Mouse (Mus musculus): Measurements from ENCODE around the gene Lmf1.

The Lmf1 gene

GRCm38 (mm10) chr17:25568206-25568605, 10.7 kb upstream of the Lmf1 start:
- no peak for DNase-seq (ENCODE audit: low read depth)

- no peak for DNase-seq (ENCODE audit: low read depth)
Measured at GRCm38 (mm10) chr17:25568880-25569279, 10.0 kb upstream of the Lmf1 start.

GRCm38 (mm10) chr17:25569833-25570647, 8.8 kb upstream of the Lmf1 start:
- peak; percentile 40 for DNase-seq (ENCODE audit: low read depth)

GRCm38 (mm10) chr17:25570648-25571452, 8.0 kb upstream of the Lmf1 start, which contains the start of gene Sox8:
Sox8 (minus strand) TSS chr17:25570686.
- DNase-seq (ENCODE audit: low read depth) = peak; percentile 73

DNA sequence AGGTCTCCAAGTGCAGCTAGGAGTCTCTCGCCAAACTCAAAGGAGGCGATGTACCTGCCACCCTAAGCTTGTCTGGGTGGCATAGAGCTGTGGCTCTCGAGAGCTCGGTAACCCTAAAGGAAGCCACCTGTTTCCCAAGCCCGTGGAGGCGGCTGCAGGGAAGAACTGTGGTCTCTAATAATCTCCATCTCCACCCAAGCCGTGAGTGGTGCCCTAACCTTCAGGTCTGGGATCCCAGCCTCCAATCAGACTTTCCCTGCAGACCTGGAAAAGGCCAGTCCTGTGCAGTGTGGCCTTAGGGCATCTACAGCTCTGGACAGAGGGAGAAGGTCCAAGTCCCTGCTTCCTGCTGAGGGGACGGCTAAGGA, 7.4 kb upstream of the Lmf1 start:
- peak; percentile 33 for DNase-seq (ENCODE audit: low read depth)

DNA sequence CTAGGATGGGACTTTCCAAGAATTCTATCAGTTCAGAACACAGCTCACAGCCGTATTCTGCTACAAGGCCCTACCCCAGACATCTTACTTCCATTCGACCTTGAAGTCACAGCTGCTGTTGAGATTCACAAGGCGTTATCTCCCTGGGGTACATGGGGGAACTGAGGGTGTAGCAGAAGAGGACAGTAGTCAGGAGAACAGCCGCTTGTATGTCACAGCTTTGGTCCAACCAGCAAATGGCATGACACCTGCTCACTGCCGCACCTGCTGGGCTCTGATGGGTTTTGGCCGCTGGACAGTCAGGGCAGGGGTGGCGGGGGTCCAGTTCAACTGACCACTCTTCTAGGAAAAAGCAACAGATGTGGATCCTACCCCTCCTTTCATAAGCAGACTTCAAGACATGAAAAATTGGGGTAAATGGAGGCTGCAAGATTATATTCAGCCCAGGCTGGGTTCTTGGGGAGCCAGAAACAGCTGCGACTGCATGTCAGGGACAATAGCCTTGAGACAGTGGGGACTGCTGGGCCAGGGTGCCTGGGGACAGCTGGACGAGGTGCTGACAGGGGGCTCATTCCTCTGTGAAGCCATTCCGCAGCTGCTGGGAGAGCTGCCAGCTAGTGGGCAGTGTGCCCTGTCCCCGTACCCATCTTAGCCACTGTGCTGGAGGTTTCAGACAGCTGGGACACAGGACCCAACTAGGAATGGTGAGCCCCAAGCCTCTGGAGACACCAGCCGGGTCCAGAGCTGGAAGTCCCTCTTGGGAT, 3.5 kb upstream of the Lmf1 start:
- DNase-seq (ENCODE audit: low read depth) = no peak

GRCm38 (mm10) chr17:25576034-25576433, 2.9 kb upstream of the Lmf1 start:
- DNase-seq (ENCODE audit: low read depth) = no peak

GRCm38 (mm10) chr17:25577263-25577662, 1.6 kb upstream of the Lmf1 start:
- DNase-seq (ENCODE audit: low read depth) = no peak

DNA sequence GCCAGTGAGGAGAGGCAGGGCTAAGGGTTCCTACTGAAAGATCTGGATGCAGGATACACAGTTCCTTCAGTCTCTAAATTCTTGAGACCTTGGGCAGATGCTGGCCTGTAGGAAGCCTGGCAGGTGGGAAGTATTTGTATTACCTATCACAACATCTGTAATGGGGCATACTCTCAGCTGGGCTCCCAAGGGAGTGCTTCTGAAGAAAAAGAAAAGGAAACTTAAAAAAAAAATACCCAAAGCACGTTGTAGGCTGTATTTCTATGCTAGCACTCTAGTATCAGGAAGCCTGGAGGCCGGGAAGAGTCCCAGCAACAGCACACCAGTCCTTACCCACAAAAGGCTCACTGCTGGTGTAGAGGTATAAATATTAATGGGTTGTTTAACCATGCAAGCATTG, 1.2 kb upstream of the Lmf1 start:
- no peak for DNase-seq (ENCODE audit: low read depth)

- no peak for DNase-seq (ENCODE audit: low read depth)
Measured at GRCm38 (mm10) chr17:25579332-25580047, 605 bp downstream of the Lmf1 start.

DNA sequence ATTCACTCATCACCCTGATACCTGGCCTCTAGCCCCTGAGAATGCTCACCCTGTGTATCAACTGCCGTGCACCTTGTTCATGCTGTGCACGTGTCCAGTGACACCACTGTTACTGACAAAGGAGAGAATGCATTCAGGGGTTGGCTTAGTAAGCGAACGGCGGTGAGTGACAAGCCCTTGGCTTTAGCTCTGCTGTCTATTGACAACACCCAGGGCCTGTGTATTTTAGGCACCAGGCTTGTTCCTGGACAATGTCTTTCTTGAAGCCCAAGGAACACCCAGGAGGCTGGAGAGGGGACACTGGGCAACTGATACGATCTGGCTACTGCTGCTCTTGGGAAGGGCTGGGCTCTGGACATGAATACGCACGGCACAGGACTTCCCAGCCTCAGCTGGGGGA, 3.2 kb downstream of the Lmf1 start:
- DNase-seq (ENCODE audit: low read depth) = no peak

GRCm38 (mm10) chr17:25583099-25583498, 4.2 kb downstream of the Lmf1 start:
- DNase-seq (ENCODE audit: low read depth) = no peak

- DNase-seq (ENCODE audit: low read depth) = peak; percentile 64
Measured at GRCm38 (mm10) chr17:25583858-25584257, 5.0 kb downstream of the Lmf1 start.

GRCm38 (mm10) chr17:25584646-25585045, 5.8 kb downstream of the Lmf1 start:
- DNase-seq (ENCODE audit: low read depth) = no peak

GRCm38 (mm10) chr17:25590068-25590467, 11.2 kb downstream of the Lmf1 start:
- DNase-seq (ENCODE audit: low read depth) = no peak

- no peak for DNase-seq (ENCODE audit: low read depth)
Measured at GRCm38 (mm10) chr17:25590985-25591384, 12.1 kb downstream of the Lmf1 start.

DNA sequence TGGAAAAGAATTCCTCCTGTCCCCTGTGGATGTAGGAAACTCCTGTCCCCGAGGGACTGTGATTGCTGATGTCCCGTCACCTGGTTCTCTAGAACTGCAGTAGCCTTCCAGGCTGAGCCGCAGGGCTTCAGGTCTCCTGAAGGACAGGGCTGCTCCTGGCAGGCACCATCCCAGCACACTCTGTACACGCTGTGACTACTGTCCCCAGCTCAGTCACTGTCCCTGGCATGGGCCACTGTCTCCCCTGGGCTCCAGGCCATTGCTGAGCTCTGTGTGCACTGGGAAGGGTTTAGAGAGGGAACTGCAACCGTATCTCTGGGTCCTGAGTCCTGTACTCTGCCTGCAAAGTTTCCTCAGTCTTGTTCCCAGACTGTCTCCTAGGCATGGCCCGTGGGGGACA, 13.5 kb downstream of the Lmf1 start:
- DNase-seq (ENCODE audit: low read depth) = no peak

DNA sequence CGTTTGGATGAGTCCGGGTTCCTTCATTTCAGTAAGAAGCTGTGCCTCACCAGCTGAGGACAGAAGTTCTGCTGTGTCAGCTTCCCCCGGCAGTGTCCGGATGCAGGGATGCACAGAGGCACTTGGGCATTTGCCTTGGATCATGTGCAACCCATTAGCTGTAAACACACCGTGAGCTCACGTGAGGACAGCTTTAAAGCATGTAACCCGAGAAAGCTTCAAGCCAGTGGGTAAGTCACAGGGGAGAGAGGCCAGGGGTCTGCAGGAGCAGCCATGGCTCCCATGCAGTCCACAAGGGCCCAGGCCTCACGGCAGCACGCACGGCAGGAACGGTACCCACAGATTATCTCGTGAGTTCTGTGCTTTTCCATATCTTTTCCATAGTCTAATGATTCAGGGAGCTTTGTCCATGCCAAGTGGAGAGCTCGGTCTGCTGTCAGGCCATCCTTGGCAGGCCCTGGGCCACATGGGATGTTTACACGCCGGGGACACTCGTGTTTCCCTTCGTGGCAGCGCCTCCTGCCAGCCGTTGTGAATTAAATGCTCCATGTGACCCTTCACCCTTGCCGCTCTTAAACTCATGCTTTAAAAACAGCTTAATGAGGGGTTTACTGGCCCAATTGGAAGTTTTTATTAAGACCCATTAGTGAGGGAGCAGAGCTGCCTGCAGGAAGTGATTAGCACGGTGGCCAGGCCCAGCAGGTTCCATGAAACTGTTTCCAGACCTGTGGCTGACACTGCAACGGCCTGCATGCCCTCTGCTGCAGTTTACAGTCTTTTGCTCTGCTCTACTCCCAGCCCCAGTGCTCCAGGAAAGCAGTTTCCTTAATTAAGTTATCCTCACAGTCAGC, 14.8 kb downstream of the Lmf1 start:
- DNase-seq (ENCODE audit: low read depth) = no peak

DNA sequence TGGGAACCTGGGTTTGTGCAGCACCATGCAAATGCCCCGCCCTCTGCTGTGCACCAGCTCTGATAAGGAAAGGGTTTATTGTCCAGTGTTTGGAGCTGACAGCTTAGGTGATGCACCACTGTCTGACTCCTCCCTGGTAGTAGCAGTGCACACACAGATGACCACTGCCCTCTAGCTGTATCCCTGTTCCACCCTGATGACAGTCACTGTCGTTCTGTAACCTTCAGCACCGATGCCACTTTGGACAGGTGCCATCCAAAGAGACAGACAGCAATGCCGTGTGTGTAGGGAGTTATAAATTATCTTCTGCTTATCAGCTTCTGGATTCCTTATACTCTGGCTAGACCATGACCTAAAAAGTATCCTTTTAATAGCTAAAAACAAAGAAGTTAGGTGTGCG, 16.6 kb downstream of the Lmf1 start:
- DNase-seq (ENCODE audit: low read depth) = no peak

DNA sequence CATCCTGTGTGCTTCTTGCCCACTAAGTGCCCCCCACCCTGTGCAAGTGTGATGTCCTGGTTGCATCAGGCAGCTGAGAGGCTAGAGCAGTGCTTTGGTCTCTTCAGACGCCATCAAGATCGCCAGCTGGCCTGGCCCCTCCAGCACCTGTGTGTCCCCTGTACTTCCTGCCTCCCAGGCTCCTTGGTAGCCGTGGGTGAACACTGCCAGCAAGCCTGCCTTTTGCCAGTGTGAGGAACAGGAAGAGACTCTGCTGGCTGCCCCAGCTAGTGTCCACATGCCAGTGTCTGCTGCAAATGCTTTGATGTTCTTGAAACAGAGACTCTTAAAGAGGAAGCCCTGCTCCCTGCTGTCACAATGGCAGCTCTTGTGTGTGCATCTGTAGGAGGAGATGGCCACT, 18.7 kb downstream of the Lmf1 start:
- no peak for DNase-seq (ENCODE audit: low read depth)

- DNase-seq (ENCODE audit: low read depth) = no peak
Measured at GRCm38 (mm10) chr17:25602366-25602765, 23.5 kb downstream of the Lmf1 start.

Data from naive thymus-derived CD4-positive, alpha-beta T cell, adult 2 months (primary cell).